Mouse (Mus musculus): ENCODE data around the gene Gm49383. TPM values are rescaled to one million over a fixed set of nuclear protein-coding genes. Genes with fewer than 3 reads are reported as not detected.

Gene Gm49383
- polyA plus RNA-seq (2012; ENCODE audit: insufficient read depth, insufficient read length, low replicate concordance, missing spikeins): not detected in 2 replicates

DNA sequence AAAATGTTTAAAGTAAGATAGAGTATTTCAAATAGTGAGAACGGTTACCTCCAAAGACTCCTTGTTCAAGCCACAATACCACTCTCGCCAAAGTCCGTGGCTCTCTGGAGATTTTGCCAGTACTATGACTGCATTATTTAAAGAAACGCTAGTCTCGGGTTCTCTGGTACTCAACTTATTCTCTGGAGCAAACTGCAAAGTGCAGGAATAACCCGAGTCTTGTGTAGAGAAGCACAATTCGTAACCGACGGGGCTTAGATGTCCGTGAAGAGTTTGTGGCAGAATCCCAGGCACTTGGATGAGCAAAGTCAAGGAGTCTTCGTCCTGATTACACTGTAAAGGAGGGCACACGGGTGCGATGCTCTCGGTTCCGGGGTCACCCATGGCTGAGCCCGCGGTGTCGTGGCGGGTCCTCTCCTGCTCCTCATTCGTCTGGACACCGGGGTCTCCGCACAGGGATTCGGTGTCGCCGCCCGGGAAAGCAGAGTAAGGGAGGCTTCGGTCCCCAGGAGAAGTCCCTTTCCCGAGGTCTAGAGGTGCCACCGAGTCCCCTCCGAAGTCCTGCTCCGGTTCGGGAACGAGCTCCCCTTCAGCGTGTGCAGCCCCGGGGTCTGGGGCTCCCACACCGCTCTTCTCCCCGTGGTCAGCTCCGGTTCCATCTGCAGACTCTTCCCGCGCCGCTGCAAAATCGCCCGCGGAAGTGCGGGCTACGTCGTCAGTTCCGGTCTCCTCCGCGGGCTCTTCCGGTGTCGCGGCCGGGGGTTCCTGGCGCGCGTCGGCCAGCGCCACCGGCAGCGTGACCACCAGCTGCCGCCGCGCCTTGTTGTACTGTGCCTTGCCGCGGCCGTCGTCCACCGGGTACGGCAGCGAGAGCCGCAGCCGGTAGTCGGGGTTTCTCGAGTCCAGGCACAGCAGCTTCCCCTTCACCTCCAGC, at the start of gene Gm49383:
TSS of gene Gm49383 (minus strand) at position 661 of the 934 bp plus-strand sequence.
- Histone ChIP-seq H3K27ac (ENCODE audit: insufficient read depth, low read depth, low read length) (peak within 1 kb of the TSS; percentile 89), H3K4me3 (ENCODE audit: insufficient read depth, low read depth, low read length) (peak within 1 kb of the TSS; percentile 67), H3K4me1 (ENCODE audit: control insufficient read depth, insufficient read depth, low read length) (peaks cover 5% of the 10 kb centered on the region; the same call in 1 of the 2 replicates)
- TF ChIP-seq CTCF (IDR thresholded peaks at IDR 0.05; ENCODE audit: insufficient read depth, low read depth, low read length): no peak
- peak; percentile 96 for TF ChIP-seq POLR2A (IDR thresholded peaks at IDR 0.05; ENCODE audit: insufficient read depth, low read depth, low read length)
- under 1% methylated on average over 75 of the region's 75 CpGs for WGBS

- TF ChIP-seq CTCF (IDR thresholded peaks at IDR 0.05; ENCODE audit: insufficient read depth, low read depth, low read length) (no peak), POLR2A (IDR thresholded peaks at IDR 0.05; ENCODE audit: insufficient read depth, low read depth, low read length) (peak; percentile 92)
- Histone ChIP-seq H3K27ac (ENCODE audit: insufficient read depth, low read depth, low read length) (peak overlapping the region; percentile 91), H3K4me3 (ENCODE audit: insufficient read depth, low read depth, low read length) (peak overlapping the region; percentile 78), H3K4me1 (ENCODE audit: control insufficient read depth, insufficient read depth, low read length) (peaks cover 4% of the 10 kb centered on the region; the same call in 1 of the 2 replicates)
- under 1% methylated on average over 64 of the region's 64 CpGs for WGBS
Observed at GRCm38 (mm10) chr12:69241771-69242431, 45.0 kb upstream of the Gm49383 start.

- TF ChIP-seq CTCF (IDR thresholded peaks at IDR 0.05; ENCODE audit: insufficient read depth, low read depth, low read length) (no peak), POLR2A (IDR thresholded peaks at IDR 0.05; ENCODE audit: insufficient read depth, low read depth, low read length) (no peak)
- 0% methylated on average over 3 of the region's 3 CpGs for WGBS
- H3K4me3 ChIP-seq (ENCODE audit: insufficient read depth, low read depth, low read length): peak overlapping the region; percentile 78
Observed at GRCm38 (mm10) chr12:69241405-69241770, 44.5 kb upstream of the Gm49383 start.

DNA sequence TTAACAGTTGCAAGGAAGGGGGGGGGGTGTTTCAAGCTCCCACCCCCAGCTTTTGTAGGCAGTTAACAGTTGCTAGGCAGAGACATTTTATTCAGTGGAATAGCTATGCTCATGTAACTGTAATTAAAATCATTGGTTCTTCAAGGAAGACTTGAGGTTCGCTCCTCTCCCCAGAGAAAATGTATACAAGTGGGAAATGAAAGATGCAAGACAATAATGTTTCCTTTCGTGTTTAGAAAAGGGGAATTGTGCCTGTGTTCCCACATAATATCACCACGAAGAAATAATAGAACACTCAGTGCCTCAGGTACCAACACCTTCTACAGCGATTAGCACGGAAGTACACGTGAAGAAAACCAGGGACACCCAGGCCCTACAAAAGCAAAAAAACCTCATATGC, 44.0 kb upstream of the Gm49383 start, which contains the start of gene Klhdc1:
TSS of gene Klhdc1 (plus strand) at position 301 of the 400 bp plus-strand sequence.
- H3K4me3 ChIP-seq (ENCODE audit: insufficient read depth, low read depth, low read length): peak within 1 kb of the TSS; percentile 78
- WGBS: 54% methylated on average over 6 of the region's 6 CpGs
- peak within 1 kb of the TSS; percentile 91 for H3K27ac ChIP-seq (ENCODE audit: insufficient read depth, low read depth, low read length)
- TF ChIP-seq CTCF (IDR thresholded peaks at IDR 0.05; ENCODE audit: insufficient read depth, low read depth, low read length) (no peak), POLR2A (IDR thresholded peaks at IDR 0.05; ENCODE audit: insufficient read depth, low read depth, low read length) (no peak)
- peaks cover 4% of the 10 kb centered on the region; the same call in 1 of the 2 replicates for H3K4me1 ChIP-seq (ENCODE audit: control insufficient read depth, insufficient read depth, low read length)

More at GRCm38 (mm10) chr12:69241405-69241770, 44.5 kb upstream of the Gm49383 start:
- H3K27ac ChIP-seq (ENCODE audit: insufficient read depth, low read depth, low read length): peak overlapping the region; percentile 45
- peaks cover 4% of the 10 kb centered on the region; the same call in 1 of the 2 replicates for H3K4me1 ChIP-seq (ENCODE audit: control insufficient read depth, insufficient read depth, low read length)

- WGBS: 47% methylated on average over 3 of the region's 3 CpGs
- Histone ChIP-seq H3K4me3 (ENCODE audit: insufficient read depth, low read depth, low read length) (no peak overlapping the region), H3K4me1 (ENCODE audit: control insufficient read depth, insufficient read depth, low read length) (peaks cover 3% of the 10 kb centered on the region; the same call in 1 of the 2 replicates), H3K27ac (ENCODE audit: insufficient read depth, low read depth, low read length) (no peak overlapping the region)
- no peak for TF ChIP-seq POLR2A (IDR thresholded peaks at IDR 0.05; ENCODE audit: insufficient read depth, low read depth, low read length)
Observed at GRCm38 (mm10) chr12:69238284-69238683, 41.4 kb upstream of the Gm49383 start.

- 93% methylated on average over 6 of the region's 6 CpGs for WGBS
- Histone ChIP-seq H3K4me3 (ENCODE audit: insufficient read depth, low read depth, low read length) (no peak overlapping the region), H3K27ac (ENCODE audit: insufficient read depth, low read depth, low read length) (no peak overlapping the region), H3K4me1 (ENCODE audit: control insufficient read depth, insufficient read depth, low read length) (peaks cover 3% of the 10 kb centered on the region; the same call in 1 of the 2 replicates)
- TF ChIP-seq POLR2A (IDR thresholded peaks at IDR 0.05; ENCODE audit: insufficient read depth, low read depth, low read length) (no peak), CTCF (IDR thresholded peaks at IDR 0.05; ENCODE audit: insufficient read depth, low read depth, low read length) (no peak)
Observed at GRCm38 (mm10) chr12:69235782-69236181, 38.9 kb upstream of the Gm49383 start.

GRCm38 (mm10) chr12:69229251-69229650, 32.3 kb upstream of the Gm49383 start:
- Histone ChIP-seq H3K27ac (ENCODE audit: insufficient read depth, low read depth, low read length) (no peak overlapping the region), H3K4me1 (ENCODE audit: control insufficient read depth, insufficient read depth, low read length) (no peaks in the 10 kb centered on the region), H3K4me3 (ENCODE audit: insufficient read depth, low read depth, low read length) (no peak overlapping the region)
- TF ChIP-seq CTCF (IDR thresholded peaks at IDR 0.05; ENCODE audit: insufficient read depth, low read depth, low read length) (no peak), POLR2A (IDR thresholded peaks at IDR 0.05; ENCODE audit: insufficient read depth, low read depth, low read length) (no peak)
- 68% methylated on average over 2 of the region's 2 CpGs for WGBS

- WGBS: under 1% methylated on average over 37 of the region's 37 CpGs
- TF ChIP-seq CTCF (IDR thresholded peaks at IDR 0.05; ENCODE audit: insufficient read depth, low read depth, low read length) (no peak), POLR2A (IDR thresholded peaks at IDR 0.05; ENCODE audit: insufficient read depth, low read depth, low read length) (no peak)
- H3K4me3 ChIP-seq (ENCODE audit: insufficient read depth, low read depth, low read length): peak within 1 kb of the TSS; percentile 100
- 0 out of 2 replicates have a peak within 1 kb of the TSS, but pooled peaks have one; percentile 41 for H3K27ac ChIP-seq (ENCODE audit: insufficient read depth, low read depth, low read length)
- H3K4me1 ChIP-seq (ENCODE audit: control insufficient read depth, insufficient read depth, low read length): no peaks in the 10 kb centered on the region
Observed at GRCm38 (mm10) chr12:69227776-69228466, 31.0 kb upstream of the Gm49383 start, which contains the start of gene Pole2. Gene Pole2 (minus strand): TSS chr12:69228195.
